Comparison of ENCODE assay signal across 16 mouse cellular contexts in the genomic region with DNA sequence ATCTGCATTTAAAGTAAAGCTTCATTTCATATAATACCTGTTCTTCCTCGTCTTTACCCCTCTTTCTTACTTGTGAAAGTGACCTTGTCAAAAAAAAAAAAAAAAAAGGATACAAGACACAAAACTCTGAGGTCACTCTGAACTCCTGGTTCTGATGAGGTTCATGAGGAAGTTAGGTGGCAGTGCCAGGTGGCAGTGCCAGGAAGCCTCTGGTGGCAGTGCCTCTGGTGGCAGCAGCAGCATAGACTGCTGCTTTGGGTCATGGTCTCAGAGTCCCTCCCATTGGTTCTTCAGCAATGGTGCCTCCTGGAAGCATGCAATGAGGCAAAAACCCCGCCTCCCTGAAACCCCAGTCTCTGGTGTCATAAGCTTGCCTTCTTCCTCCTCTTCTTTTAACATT.
DNase-seq lines count a peak whose midpoint lies in the region; ATAC-seq lines count a peak whose summit lies in the region.
"Had no signal": no experiment of that assay in that cellular context is flagged by ENCODE, and none has a peak within 500 bp of the region (broad histone marks: within the 10 kb centered on the region; RNA-seq: fewer than 3 reads in every experiment).

No protein-coding gene starts in this region.

- ATAC-seq in hematopoietic stem cell, adult 5-6 weeks (replicated peaks in 1 of 2; ENCODE audit: insufficient read depth in 1 of 2, low FRiP score in 2 of 2, low TSS enrichment in 1 of 2, low read depth in 1 of 2, poor library complexity in 2 of 2, severe bottlenecking in 2 of 2): peak; percentile 73 to 75
- ATAC-seq: activated CD4-positive, CD25-positive, alpha-beta regulatory T cell, adult 4 months; CD4-positive, CD25-positive, alpha-beta regulatory T cell, adult 4 months; Patski had no signal

- no peak for DNase-seq in urinary bladder, adult 2 months (ENCODE audit: low spot score)
- DNase-seq: adrenal gland, adult 2 months; adrenal gland, adult 8-10 months; adrenal gland, postnatal 10 days; adrenal gland, postnatal 14 days; adrenal gland, postnatal 25 days; adrenal gland, postnatal 36 days; B cell, adult 2 months; cerebellum, adult 11 months; cerebellum, adult 11-12 months; cerebellum, adult 18-20 months; cerebellum, adult 2 months had no signal
